Mouse (Mus musculus): ENCODE data around the gene Trp53. TPM values are rescaled to one million over a fixed set of nuclear protein-coding genes. Genes with fewer than 3 reads are reported as not detected.
"Not testable (repeated sequence)": the region's sequence is repeated elsewhere in the genome, so short reads cannot be mapped to it uniquely, and the experiment has no call there.

Trp53 gene
- polyA plus RNA-seq (2017; shearing (Covaris generic)): 100 to 1,000 TPM; 307 to 416 TPM

DNA sequence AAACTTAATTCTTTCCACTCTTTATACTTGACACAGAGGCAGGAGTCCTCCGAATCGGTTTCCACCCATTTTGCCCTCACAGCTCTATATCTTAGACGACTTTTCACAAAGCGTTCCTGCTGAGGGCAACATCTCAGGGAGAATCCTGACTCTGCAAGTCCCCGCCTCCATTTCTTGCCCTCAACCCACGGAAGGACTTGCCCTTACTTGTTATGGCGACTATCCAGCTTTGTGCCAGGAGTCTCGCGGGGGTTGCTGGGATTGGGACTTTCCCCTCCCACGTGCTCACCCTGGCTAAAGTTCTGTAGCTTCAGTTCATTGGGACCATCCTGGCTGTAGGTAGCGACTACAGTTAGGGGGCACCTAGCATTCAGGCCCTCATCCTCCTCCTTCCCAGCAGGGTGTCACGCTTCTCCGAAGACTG, at the start of gene Trp53, which contains the start of gene Wrap53:
TSS of gene Trp53 (plus strand) at position 269 of the 424 bp plus-strand sequence.
TSS of gene Wrap53 (minus strand) at position 165 of the 424 bp plus-strand sequence.
- ATAC-seq: peak; percentile 64

DNA sequence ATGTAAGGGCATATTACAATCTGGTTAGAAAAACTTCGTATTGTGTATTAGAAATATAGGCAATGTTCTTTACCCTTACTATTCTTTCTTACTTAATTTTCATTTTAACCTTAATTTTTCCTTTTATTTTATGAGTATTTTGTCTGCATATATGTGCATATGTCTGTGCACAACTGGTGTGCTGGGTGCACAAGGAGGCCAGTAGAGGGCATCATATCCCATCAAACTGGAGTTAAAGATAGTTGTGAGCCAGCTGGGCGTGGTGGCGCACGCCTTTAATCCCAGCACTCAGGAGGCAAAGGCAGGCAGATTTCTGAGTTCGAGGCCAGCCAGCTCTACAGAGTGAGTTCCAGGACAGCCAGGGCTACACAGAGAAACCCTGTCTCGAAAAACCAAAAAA, 49.4 kb upstream of the Trp53 start:
- not testable (repeated sequence) for ATAC-seq

DNA sequence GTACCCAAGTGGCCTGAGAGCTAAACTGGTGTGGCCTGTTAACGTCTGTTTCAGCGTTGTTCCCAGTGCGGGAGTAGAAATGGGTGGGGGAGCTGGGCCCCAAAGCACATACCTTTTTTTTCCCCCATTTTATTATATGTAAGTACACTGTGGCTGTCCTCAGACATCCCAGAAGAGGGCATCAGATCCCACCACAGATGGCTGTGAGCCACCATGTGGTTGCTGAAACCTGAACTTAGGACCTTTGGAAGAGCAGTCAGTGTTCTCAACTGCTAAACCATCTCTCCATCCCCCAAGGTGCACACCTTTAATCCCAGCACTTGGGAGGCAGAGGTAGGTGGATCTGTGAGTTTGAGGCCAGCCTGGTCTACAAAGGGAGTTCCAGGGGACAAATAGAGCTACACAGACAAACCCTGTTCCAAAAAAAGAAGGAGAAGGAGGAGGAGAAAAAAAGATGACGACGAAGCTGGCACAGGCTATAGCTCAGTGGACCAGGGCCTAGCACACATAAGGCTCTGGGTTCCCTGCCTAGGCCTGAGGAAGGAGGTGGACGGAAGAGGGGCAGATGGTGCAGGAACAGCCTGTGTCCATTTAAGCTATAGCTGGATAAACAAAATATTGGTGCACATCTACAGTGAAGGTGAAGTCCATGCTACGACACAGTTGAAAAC, 47.5 kb upstream of the Trp53 start:
- ATAC-seq: no peak

DNA sequence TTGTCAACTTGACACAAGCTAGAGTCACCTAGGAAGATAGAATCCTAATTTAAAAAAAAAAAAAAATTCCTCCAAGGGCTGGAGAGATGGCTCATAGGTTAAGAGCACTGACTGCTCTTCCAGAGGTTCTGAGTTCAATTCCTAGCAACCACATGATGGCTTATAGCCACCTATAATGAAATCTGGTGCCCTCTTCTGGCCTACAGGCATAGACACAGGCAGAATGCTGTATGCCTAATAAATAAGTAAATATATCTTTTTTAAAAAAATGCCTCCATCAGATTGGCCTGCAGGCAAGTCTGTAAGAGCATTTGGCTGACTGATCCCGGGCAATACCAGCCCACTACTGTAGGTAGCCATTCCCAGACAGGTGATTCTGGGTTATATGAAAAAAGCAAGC, 45.2 kb upstream of the Trp53 start:
- ATAC-seq: no peak

DNA sequence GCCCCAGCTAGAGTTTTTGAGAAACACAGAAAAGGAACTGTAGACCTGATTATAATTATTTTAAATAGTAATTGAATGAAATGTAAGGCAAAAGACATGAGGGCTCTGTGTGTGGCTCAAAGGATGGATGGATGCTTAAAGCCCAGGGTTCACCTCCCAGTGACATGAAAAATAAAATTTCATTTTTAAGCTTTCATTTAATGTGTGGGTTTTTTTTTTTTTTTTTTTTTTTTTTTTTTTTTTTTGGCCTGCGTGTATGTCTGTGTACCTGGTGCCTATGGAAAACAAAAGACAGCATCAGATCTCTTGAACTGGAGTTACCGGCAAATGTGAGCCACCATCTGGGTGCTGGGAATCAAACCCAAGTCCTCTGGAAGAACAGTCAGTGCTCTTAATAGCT, 39.5 kb upstream of the Trp53 start:
- ATAC-seq: no peak

DNA sequence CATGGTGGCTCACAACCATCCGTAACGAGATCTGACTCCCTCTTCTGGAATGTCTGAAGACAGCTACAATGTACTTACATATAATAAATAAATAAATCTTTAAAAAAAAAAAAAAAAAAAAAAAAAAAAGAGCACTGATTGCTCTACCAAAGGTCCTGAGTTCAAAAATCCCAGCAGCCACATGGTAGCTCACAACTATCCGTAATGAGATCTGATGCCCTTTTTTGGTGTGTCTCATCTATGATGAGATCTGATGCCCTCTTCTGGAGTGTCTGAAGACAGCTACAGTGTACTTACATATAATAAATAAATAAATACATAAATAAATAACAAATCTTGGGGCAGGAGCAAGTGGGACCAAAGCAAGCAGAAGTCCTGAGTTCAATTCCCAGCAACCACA, 38.4 kb upstream of the Trp53 start:
- not testable (repeated sequence) for ATAC-seq

DNA sequence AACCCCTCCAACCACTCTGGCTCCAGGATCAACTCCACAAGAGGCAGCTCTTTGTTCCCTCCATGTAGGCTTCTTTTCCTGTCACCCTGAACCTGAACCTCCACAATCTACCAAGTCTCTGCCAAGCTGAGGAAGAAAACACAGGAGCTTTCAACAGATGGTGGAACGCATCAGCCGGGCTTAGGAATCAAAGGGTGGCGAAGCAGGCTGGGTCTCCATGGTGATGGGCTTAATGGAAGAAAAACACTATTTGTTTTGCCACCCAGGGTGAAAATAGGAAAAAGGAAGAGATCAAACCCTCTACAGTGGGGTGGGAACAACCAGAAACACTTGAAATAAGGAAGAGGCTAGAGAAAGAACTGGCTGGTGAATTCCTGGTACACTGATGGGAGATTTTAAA, 36.6 kb upstream of the Trp53 start:
- no peak for ATAC-seq

DNA sequence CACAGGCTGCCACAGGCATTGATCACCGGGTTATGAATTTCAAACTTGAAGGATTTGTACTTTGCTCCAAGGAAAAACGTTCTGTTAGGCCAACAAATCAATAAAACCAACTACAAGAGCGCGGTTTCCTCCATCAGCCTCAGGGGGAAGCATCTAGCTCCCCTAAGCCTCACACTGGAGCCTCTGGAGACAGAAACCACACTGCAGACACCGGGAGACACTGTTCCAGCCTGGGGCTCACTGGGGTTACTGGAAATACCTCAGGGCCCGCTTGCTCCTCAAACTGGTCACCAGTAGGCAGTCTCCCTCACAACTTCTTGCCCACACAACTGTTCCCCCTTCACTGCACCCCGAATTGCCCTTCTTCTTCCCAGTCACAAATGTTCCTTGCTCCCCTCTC, 34.2 kb upstream of the Trp53 start:
- ATAC-seq: no peak

DNA sequence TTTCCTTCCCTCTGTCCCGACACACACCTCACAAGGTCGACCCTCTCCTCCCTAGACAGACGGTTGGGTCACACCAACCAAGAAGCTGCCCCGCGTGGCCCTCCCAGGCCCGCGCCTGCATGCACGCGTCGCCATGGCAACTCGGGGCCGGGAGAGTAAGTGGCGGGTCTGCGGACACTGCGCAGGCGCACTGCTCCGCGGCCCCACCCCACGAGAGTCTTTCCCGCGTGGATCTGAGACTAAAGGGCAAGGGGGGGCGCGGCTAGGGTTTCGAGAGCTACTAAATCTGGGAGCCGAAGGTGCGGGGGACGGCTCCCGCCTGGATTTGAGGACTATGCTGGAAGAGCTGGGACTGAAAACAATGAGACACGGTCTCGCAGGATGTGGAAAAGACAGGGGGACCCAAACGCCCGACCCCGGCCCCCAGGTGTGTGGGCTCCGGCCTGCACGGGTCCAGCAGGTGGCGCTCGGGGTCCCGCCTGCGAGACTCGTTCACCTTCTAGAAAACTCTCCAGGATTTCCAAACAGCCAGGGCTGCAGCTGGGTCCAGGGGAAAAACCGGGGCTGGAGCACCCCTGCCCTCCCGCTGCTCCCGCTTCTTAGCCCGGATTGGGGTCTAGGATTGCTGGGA, 33.6 kb upstream of the Trp53 start:
- no peak for ATAC-seq

DNA sequence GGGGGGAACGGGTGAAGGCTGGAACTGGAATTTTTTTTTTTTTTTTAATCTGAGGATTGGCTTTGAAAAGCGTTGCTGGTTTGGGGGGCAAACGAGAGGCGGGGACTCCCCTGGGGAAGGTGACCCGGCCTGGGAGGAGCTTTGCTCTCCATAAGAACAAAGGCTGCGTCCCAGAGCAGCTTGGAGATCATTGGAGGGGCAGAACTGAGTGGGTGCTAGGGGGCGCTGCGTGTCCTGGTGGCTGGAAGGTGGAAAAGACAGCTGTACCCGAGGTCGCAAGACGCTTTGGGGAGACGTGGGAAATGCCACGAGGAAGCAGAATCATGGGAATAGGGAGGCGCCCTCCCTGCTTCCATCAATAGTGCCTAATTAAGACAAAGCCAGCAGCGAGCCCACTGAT, 33.1 kb upstream of the Trp53 start:
- ATAC-seq: no peak

DNA sequence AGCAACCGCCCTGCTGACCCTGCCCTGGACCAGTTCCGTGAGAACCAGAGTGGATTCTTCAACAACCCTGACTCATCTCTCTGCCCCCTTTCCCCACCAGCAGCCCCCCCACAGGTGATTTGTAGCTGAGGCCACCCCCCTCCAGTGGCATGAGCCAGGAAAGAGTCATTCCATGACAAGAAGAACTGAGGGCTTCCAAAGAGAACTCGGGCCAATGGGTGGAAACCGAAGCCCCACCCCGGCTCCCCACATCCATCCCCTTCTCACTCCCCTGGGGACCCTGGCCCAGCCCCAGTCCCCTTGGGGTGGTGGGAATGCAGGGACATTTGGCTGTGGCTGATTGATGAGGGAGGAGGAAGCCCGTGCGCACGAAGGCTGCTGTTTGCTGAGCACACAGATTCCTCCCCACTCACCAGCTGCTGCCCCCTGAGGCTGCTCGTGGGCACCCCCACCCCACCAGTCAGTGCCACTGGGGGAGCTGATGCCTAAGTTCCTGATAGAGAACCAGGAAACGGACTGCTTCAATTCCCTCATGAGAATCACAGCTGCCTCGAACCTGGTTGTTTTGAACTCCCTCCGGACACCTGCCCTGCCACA, 31.0 kb upstream of the Trp53 start, which contains the start of gene Dnah2:
TSS of gene Dnah2 (minus strand) at position 51 of the 597 bp plus-strand sequence.
- no peak for ATAC-seq

DNA sequence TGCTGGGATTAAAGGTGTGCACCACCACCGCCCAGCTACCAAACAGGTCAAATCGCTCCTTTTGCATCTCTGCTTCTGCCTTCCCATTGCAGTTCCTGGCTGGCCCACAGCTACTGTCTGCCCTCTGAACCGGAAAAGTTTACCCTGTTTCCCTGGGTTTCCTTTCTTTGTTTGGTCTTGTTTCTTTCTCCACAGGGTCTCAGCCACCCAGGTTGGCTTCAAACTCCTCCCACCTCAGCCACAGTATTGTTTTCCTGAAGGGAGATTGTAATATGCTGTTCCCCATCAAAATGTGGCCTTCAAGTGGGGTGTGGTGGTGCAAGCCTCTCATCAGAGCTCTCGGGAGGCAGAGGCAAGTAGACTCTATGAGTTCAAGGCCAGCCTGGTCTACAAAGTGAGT, 28.8 kb upstream of the Trp53 start:
- ATAC-seq: no peak

DNA sequence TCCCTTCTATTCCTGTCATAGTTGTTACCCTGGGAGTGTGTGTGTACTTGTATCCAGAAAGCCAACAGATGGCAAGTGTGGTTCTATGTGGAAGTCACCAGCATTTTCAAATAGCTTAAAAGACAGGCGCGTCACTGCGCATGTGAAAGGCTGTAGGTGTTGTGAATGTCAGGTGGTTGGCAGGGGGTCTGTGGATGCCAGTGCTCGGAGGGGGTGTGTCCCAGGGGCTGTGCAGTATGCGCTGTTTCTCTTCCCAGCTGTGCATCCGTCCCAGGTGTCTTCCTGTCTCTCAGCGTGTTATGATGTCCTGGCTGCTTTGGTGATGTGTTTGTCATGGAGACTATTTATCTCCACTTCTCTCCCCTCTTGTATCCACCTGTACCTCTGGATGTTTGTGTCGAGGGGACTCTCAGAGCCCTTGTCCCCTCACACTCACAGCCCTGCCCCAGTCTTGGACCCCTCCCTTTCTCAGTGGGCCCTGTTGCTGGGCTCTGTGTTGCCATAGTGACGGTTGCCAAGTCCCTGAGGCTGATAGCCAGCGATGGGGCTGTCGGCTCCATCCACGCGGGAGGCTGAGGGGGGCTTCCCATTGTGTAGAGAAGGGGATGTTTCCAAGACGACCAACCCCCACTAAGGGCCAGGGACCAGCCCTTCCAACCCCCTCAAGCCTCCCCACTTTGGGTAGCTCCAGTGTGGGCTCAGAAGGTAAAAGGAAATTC, 27.4 kb upstream of the Trp53 start:
- no peak for ATAC-seq

DNA sequence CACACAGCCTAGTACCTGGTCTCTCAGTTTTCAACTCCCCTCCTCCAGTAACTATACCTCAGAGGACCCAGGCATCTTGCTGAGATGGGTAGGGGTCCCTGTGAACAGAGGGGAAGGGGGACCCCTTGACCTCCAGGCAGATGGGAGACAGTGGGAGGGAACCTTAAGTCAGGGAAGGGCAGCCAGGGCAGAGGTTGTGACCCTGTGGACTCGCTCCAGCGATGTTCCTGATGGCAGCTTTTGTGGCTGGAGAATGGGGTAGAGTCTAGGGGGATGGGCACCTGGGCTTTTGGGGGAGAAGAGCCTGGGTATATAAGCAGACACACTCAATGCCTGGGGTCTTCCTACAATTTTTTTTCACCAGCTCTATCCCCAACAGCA, 26.8 kb upstream of the Trp53 start:
- no peak for ATAC-seq

DNA sequence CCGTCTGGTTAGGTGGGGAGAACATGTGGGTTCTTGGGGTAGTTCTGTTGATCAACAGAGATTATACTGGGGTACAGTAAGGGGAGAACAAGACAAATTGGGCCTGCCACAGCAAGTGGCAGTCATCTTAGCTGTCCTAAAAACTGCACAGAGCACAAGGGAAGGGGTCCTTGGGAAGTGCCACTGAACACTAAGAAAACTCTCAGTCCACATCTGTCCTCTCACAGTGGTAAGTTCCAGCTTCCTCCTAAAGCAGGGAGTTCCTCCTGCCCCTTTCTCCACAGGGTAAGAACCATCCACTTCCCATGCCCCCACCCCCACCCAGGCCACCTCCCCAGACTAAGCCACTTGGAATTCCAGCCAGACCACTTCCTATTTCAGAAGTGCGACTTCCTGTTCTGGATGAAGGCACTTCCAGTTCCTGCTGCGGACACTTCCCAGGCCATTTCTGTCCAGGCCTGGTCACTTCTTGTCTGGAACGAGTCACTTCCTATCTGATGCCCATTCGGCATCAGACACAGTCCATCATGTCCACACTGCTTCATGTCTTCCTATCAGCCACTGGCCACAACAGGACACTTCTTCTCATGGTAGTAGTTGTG, 25.5 kb upstream of the Trp53 start:
- no peak for ATAC-seq

DNA sequence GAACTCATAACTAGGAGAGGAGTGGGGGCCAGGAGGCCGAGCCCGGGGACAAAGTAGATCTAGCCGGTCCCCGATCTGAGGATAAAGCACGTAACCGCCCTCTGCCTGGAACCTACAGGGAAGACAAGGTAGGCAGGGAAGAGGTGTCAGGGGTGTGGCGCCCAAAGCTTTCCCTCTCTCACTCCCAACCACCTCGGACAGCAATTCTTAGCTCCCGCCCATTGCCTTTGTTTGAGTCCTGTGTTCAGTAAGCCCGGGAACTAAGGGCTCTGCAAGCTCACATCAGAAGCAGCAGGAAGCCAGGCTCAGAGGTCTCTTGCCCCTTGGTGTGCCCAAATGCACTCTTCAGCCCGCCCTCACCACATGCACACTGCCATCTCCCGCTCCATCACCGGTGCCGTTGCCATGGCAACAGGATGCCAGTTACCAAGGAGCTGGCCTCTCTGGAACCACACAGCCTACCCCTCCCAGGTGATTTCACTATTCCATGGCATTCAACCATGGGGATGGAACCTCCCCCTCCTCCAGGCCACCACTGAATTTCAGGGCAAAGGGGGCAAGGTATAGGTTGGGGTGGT, 22.7 kb upstream of the Trp53 start:
- ATAC-seq: no peak

DNA sequence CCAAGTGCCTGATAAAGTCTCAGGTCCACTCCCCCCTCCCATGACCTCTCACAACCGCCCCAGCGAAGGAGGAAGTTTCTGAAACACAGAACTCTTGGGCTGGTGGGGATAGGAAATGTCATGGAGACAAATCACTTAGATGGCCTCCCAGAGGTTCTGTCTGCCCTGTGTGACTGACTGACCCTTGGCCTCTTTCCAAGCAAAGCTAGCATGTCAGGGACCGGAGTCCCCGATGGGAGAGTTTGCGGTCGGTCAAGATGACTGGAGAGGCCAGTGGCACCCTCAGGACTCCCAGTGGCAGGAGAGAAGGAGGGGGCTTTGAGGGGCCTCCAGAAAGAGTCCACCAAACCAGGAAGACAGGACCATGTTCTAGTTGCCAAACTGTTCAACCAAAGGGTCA, 21.4 kb upstream of the Trp53 start:
- no peak for ATAC-seq

DNA sequence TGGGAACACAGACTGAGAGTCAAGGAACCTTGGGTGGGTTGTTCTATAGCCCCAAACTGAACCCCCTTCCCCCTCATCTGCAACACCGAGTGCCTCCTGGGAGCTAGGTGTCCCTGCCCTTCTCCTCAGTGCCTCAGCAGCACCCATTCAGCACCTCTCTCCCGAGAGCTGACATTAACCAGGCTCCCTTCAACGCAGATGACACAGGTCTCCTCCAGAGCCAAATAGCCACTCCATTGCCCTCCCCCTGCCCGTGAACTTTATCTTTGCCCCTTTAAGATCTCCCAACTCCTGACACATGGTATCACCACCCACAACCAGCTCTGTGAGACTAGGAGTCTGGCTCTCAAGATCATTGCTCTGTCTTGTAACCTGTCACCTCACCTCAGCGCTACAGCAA, 21.0 kb upstream of the Trp53 start:
- ATAC-seq: no peak

DNA sequence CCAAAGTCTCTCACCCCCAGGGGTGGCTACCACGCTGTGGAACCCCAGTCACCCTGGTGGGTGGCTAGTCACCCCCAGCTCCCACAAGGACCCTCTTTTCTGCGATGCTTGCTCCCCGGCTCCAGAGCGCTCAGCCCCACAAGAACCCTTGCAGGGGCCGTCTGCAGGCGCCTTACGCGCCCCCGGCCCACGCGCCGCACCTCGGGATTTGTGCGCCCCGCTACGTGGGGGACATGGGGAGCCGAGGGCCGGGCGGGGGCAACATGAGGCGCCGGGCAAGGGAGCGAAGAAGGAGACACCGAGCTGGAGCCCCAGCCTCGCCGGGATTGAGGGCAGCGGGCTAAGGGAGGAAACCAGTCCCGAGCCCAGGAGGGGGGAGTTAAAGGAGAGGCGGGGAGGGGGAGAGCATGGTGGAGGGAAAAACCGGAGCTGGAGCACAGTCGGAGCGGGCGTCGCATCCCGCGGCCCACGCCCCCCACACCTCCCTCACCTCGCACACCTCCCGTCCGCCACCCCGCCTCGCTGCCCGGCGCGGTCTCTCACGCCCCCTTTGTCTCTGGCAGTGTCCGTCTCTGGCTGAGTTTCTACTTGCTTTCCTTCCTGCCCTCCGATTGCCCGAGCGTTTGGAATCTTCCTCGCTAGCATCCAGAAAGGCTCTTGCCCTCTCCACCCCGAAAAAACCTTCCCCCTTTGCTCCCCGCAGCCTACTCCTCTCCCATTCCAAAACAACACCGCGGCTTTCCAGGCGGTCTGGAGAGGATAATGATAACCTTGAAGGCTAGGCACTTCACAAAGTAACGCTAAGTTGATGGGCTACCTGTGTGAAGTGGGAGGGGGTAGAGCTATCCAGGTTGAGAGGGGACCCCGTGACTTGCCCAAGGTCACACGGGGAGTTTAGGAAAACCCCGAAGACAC, 20.1 kb upstream of the Trp53 start, which contains the start of gene Efnb3:
TSS of gene Efnb3 (minus strand) at position 355 of the 915 bp plus-strand sequence.
- no peak for ATAC-seq

DNA sequence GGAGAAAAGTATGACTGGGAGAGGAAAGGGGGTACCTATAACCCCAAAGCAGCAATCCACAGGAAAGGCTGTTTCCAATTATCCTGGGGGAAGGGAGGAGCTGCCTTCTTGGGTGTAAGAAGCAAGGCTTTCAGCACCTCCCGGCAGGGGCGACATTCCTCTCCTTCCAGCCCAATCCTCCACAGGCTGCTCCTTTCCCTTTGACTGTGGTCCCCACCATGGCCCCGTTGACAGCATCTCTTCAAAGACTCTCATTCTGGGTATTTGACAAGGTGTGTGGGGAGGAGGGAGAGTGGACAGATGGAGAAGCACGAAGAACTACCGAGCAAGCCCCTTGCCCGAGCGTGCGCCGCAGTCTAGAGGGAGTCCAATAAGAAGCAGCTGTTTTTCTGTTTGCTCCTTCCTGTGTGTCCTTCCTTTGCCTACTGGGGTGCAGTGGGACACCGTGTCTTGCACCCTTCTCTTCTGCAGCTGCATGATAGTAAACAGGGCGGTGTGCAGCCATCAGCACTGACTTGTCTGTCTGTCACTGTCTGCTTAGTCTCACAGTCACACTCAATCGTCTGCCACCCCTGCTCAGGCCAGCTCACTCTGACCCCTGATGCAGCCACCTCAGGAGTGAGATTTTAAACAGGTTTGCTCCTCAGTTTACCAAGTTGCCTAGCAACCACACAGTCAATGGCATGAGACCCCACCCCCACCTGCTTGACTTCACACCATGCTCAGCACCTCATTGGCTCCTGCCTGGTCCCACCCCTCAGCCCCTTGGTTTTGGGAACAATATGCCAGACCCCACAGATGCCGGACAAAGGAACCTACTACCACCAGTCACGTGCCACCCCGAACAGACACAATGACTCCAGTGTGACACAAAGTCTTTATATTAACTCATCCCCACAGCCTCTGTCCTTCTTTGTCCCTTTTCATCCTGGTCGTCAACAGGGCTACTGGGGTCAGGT, 19.0 kb upstream of the Trp53 start:
- ATAC-seq: no peak
